Mouse (Mus musculus) liver, embryonic 14.5 days (tissue): ENCODE measurements around the gene Plg.

Experiments used
- CTCF ChIP-seq: IDR thresholded peaks from 2 replicates; pipeline ENCODE4 v1.5.1; 2016; ENCODE audit warnings: antibody characterized with exemption, low read depth, control low read depth
- EP300 ChIP-seq: IDR thresholded peaks from 2 replicates; pipeline ENCODE4 v1.6.1; 2016; ENCODE audit warnings: antibody characterized with exemption, low read depth

DNA sequence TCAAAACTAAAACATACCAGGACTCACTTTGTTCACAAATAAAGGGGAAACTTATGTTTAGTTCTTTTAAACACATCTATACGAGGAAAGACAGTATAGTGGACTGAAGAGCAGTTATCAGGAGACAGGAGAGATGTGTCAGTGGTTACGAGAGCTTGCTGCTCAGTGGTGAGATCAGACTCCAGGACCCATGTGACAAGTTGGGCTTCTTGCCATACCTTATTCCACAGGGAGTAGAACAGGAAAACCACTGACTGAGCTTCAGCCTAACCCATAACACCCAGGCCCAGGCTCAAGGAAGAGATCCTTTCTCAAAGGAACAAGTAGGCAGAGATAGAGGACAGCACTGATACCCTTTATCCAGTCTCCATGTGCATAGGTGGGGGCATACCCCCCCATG is 66.2 kb downstream of the Plg start:
- TF ChIP-seq CTCF, result no peak
- no peak for TF ChIP-seq EP300
